In the genomic region with DNA sequence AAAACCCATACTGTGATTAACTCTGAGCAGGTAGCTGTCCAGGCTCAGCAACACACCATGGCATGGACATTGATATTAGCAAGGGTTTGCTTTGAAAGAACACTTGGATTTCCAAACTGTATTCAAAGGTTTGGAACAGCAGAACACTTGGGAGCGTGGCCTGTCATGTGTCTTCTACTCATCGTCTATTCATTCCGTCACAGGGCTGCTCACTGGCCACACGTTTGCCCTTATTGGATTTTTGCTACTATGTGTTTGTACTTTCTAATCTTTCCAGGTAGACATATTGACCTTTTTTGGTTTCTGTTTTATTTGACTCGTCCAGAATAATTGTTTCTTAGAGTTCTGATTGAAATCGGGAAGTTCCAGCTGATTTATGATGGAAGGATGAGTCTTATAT, we compare ENCODE assay signal across 29 mouse cellular contexts.
"Had no signal": no experiment of that assay in that cellular context is flagged by ENCODE, and none has a peak within 500 bp of the region (broad histone marks: within the 10 kb centered on the region; RNA-seq: fewer than 3 reads in every experiment).

No protein-coding gene starts in this region.

- H3K27me3 ChIP-seq: limb, embryonic 12.5 days; limb, embryonic 13.5 days; limb, embryonic 15.5 days; liver, embryonic 12.5 days; liver, embryonic 13.5 days; liver, embryonic 15.5 days; lung, embryonic 15.5 days; megakaryocyte, embryonic 14.5 days; midbrain, embryonic 12.5 days; midbrain, embryonic 15.5 days; neural tube, embryonic 12.5 days had no signal

- H3K4me2 ChIP-seq: limb, embryonic 12.5 days; limb, embryonic 13.5 days; limb, embryonic 15.5 days; liver, embryonic 12.5 days; liver, embryonic 13.5 days; liver, embryonic 15.5 days; lung, embryonic 14.5 days; lung, embryonic 15.5 days; midbrain, embryonic 12.5 days; midbrain, embryonic 15.5 days; neural tube, embryonic 12.5 days had no signal

- H3K4me3 ChIP-seq: left cerebral cortex, adult 2 months; limb, embryonic 10.5 days; limb, embryonic 12.5 days; limb, embryonic 13.5 days; limb, embryonic 15.5 days; liver, embryonic 12.5 days; liver, embryonic 13.5 days; liver, embryonic 15.5 days; lung, embryonic 15.5 days; megakaryocyte, embryonic 14.5 days; midbrain, embryonic 10.5 days; midbrain, embryonic 12.5 days; midbrain, embryonic 15.5 days; myocyte; neural tube, embryonic 12.5 days had no signal

- H3K36me3 ChIP-seq: midbrain, embryonic 15.5 days had no signal

- H3K4me1 ChIP-seq: limb, embryonic 10.5 days; limb, embryonic 12.5 days; liver, embryonic 12.5 days; liver, embryonic 13.5 days; liver, embryonic 15.5 days; lung, embryonic 15.5 days; midbrain, embryonic 10.5 days; neural tube, embryonic 12.5 days had no signal

- H3K9ac ChIP-seq: limb, embryonic 12.5 days; limb, embryonic 13.5 days; limb, embryonic 15.5 days; liver, embryonic 12.5 days; liver, embryonic 13.5 days; liver, embryonic 14.5 days; liver, embryonic 15.5 days; lung, embryonic 14.5 days; lung, embryonic 15.5 days; midbrain, embryonic 12.5 days; midbrain, embryonic 15.5 days; neural tube, embryonic 12.5 days had no signal

- H3K9me3 ChIP-seq: limb, embryonic 10.5 days; limb, embryonic 12.5 days; limb, embryonic 13.5 days; limb, embryonic 15.5 days; liver, embryonic 12.5 days; liver, embryonic 13.5 days; liver, embryonic 15.5 days; lung, embryonic 15.5 days; megakaryocyte, embryonic 14.5 days; midbrain, embryonic 10.5 days; midbrain, embryonic 12.5 days; midbrain, embryonic 15.5 days; neural tube, embryonic 12.5 days had no signal

- ATAC-seq: liver, embryonic 12.5 days; lung, postnatal 0 days; midbrain, embryonic 15.5 days; midbrain, embryonic 16.5 days had no signal

- H3K27ac ChIP-seq: left cerebral cortex, adult 2 months; limb, embryonic 10.5 days; limb, embryonic 12.5 days; limb, embryonic 13.5 days; limb, embryonic 15.5 days; liver, embryonic 12.5 days; liver, embryonic 13.5 days; liver, embryonic 14.5 days; liver, embryonic 15.5 days; lung, embryonic 15.5 days; macrophage; midbrain, embryonic 10.5 days; midbrain, embryonic 12.5 days; midbrain, embryonic 15.5 days; neural tube, embryonic 12.5 days had no signal

- DNase-seq: layer of hippocampus, postnatal 36 days; left cerebral cortex, postnatal 4 days; liver, embryonic 13.5 days; lung, adult 18-20 months; lung, adult 2 months; lung, embryonic 14.5 days; lung, postnatal 10 days; lung, postnatal 14 days; lung, postnatal 36 days; lung, postnatal 4 days; midbrain, embryonic 14.5 days had no signal
